Mouse (Mus musculus) gastrocnemius, postnatal 25 days (tissue): ENCODE measurements around the gene Atp13a3. TPM values are rescaled to one million over a fixed set of nuclear protein-coding genes. Genes with fewer than 3 reads are reported as not detected.

Source experiments
- DNase-seq: peaks from one replicate; pipeline ENCODE4 v3.0.0; 2022
- total RNA-seq, 2 experiments: library from RNA; stranded (reverse); gene quantifications; 1 replicate in 1 of 2; 2 replicates in 1 of 2; pipeline ENCODE4 v1.2.3; 2021

The Atp13a3 gene
- total RNA-seq, 2 experiments from 2014 or later: 35.5 to 45.9 TPM

DNA sequence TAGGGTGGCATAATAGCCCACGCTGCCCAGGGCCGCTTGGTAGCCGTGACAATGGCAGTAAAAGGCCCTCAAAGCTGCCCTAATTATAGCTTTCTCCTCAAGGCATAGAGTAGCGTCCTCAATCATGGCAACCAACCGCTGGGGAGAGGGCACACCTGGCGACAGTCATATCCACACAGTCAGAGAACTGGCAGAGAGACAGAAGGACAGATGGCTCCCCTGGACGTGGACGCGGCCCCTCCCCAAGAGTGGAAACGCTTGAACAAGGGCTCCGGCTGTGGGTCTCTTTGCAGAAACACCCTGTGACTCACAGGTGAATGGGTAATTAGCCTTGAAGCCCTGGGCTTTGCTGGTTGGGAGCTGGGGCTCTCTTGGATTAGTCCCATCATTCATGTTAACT, 127.4 kb downstream of the Atp13a3 start:
- DNase-seq: no peak

DNA sequence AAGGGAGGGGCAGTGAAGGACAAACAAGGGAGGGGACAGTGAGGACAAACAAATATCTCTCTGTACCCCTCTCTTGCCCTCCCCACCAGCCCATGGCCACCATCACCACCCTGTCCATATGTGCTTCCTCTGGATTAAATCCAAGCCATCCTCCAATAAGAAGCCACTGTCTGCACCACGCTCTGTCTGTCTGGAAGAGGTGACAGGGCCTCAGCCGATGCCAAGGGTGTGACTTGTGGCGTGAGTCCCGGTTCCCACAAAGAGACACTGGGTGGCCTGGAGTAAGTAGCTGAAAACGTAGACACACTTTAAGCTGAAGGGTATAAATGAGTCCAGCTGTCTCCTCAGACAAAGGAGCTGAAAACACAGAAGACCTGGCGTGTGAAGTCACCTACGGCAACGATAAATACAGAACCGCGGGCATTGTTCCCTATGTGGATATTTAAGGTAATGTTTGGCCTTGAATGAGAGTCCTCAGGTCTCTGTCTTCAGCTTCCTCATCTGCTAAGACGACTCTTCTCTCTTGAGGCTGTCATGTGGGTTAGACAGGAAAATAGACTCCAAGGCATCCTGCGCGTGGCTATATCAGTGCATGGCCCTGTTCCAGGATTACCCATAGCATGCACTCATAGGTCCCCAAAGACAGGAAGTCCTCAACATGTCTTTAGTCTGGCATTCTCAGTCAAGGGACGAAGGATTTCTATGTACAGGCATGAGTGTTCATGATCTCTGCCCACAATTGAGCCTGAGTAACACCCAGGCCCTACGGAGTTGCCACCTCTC, 130.0 kb downstream of the Atp13a3 start:
- DNase-seq: no peak

DNA sequence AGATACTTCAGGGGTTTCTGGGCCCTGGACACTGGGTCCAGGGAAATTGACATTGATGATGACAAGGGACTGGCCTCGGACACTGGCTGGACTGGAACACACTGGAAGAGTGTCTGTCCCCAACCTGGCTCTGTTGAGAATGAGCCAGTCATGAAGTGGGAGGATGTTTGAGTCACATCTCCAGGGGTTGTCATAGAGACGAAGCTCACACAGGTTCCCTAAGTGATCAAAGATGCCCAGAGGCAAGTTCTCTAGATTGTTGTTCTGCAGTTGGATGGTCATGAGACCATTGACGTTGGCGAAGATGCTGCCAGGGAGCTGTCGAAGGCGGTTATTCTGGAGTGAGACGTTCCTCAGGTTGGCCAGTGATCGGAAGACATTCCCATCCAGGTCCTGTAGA, 132.7 kb downstream of the Atp13a3 start:
- DNase-seq: no peak

- no peak for DNase-seq
Observed at GRCm38 (mm10) chr16:30271941-30272595, 133.7 kb downstream of the Atp13a3 start.

DNA sequence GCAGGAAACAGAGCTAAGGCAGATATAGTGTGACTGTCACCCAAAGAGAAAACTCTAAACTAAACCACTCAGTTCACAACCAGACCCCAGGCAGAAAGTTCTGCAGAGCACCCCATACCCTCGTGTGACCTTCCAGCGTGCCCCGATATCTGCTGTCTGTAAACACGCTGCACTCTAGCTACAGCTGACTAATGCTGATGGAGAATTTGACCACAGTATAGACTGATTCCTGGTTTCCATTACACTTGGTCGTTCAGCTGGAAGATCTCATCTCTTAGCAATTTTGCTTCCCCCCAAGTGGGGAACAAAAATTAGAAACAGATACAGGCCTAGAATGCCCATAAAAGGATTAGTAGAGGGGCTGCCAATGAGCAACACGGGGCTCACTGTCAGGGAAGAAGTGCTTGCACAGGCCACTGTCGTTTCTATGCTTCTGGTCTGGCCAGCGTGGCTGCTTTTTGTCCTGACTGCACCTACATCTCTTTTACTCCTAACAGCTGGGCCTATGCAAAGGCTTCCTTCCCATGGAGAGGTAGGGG, 134.5 kb downstream of the Atp13a3 start:
- no peak for DNase-seq

DNA sequence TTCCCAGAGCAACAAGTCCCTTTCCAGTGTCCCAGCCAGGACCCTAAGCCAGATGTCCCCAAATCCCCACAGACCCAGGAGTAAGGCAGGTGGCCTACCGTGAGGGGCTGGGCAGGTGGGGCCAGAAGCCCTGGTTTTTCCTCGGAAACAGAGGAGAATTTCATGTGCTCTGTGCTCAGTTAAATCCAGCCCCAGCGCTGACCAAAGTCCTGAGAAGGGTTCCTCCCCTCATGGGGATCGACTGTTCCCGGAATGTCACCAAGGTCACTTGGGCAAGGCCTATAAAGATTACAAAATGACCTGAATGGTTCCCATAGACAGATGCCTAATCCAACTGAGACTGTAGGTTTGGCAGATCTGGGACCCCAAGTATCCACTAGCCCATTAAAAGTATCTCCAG, 138.4 kb downstream of the Atp13a3 start, which contains the start of gene Cpn2:
TSS of gene Cpn2 (minus strand) at position 141 of the 400 bp plus-strand sequence.
- DNase-seq: no peak

GRCm38 (mm10) chr16:30266561-30266960, 139.2 kb downstream of the Atp13a3 start:
- no peak for DNase-seq

- no peak for DNase-seq
Observed at GRCm38 (mm10) chr16:30265611-30266010, 140.2 kb downstream of the Atp13a3 start.

GRCm38 (mm10) chr16:30263156-30263555, 142.6 kb downstream of the Atp13a3 start:
- no peak for DNase-seq

DNA sequence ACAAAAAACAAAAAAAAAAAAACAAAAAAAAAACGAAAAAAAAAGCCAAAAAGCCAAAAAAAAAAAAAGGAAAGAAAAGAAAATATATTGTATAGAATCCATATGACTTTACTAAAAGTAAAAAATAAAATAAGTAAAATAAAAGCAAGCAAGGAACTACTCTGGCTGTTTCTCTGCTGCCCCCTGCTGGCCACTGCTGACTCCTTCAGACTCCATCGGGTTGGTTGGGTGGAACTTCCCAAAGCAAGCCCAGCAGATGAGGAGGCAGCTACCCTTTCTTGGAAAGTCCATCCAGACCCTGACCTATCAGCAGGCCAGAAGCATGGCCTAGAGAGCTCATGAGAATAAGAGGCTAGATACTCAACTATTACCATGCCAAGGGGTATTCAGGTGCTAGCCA, 143.1 kb downstream of the Atp13a3 start:
- DNase-seq: no peak

Other genes starting within 250 kb of the Atp13a3 start
- gene Cpn2, start 138.5 kb downstream of the Atp13a3 start, total RNA-seq: not detected
- under 1 TPM; 0.10 to 0.16 TPM for gene Lrrc15, start 122.7 kb downstream of the Atp13a3 start, total RNA-seq
- under 1 TPM in 1 of 2 experiments, not detected in 1; 0.16 TPM for gene Gp5, start 95.2 kb downstream of the Atp13a3 start, total RNA-seq
- gene Tmem44, start 144.9 kb upstream of the Atp13a3 start, total RNA-seq: 1 to 10 TPM; 2.3 to 2.5 TPM
- gene Lsg1, start 181.6 kb upstream of the Atp13a3 start, total RNA-seq: 10 to 100 TPM; 16.3 to 17.5 TPM
- 1 to 10 TPM; 6.7 to 8.1 TPM for gene Fam43a, start 193.7 kb upstream of the Atp13a3 start, total RNA-seq